Mouse (Mus musculus) spleen, adult 2 months (tissue): Measurements from ENCODE around the gene Pdgfa. TPM values are rescaled to one million over a fixed set of nuclear protein-coding genes. Genes with fewer than 3 reads are reported as not detected.

Source experiments
- DNase-seq, 2 experiments: peaks; one replicate each; pipeline versions ENCODE4 v3.0.0 to v3.0.0-alpha.2; 2012 to 2021; ENCODE audit warnings: low spot score in 2 of 2, low read depth in 1 of 2
- H3K27ac ChIP-seq: fragments of 200-500 bp; 2 replicates; pipeline ENCODE4 v1.5.1; 2012; ENCODE audit warnings: low read length, inconsistent platforms; ENCODE audit not compliant: insufficient read depth
- H3K27me3 ChIP-seq: fragments of 200-500 bp; 2 replicates; pipeline ENCODE4 v1.6.1; 2012; ENCODE audit warnings: mild to moderate bottlenecking, moderate library complexity, low read length, inconsistent platforms; ENCODE audit not compliant: control insufficient read depth, insufficient read depth
- H3K36me3 ChIP-seq: fragments of 200-500 bp; 2 replicates; pipeline ENCODE4 v1.6.1; 2012; ENCODE audit warnings: mild to moderate bottlenecking, low read length, inconsistent platforms; ENCODE audit not compliant: control insufficient read depth, insufficient read depth
- H3K4me1 ChIP-seq: fragments of 200-500 bp; 2 replicates; pipeline ENCODE4 v1.6.1; 2011; ENCODE audit warnings: inconsistent platforms; ENCODE audit not compliant: control insufficient read depth, insufficient read depth, insufficient read length
- H3K4me3 ChIP-seq: fragments of 200-500 bp; 2 replicates; pipeline ENCODE4 v1.5.1; 2011; ENCODE audit warnings: mild to moderate bottlenecking, inconsistent platforms; ENCODE audit not compliant: insufficient read depth, insufficient read length; ENCODE audit errors: extremely low read depth
- CTCF ChIP-seq: fragments of 200-500 bp; IDR thresholded peaks from 2 replicates; pipeline ENCODE4 v1.5.1; 2011; ENCODE audit warnings: mild to moderate bottlenecking, inconsistent platforms; ENCODE audit not compliant: insufficient read depth, insufficient read length, insufficient replicate concordance; ENCODE audit errors: extremely low read depth
- POLR2A ChIP-seq: fragments of 200-500 bp; IDR thresholded peaks from 2 replicates; pipeline ENCODE4 v1.6.1; 2011; ENCODE audit warnings: low read depth, low read length, inconsistent platforms
- WGBS: fragments of 180-500 bp; shearing (Covaris S2); methylation state at CpG from one replicate; pipeline ENCODE4 v1.1.7; 2018; 5-methylcytosine and 5-hydroxymethylcytosine counted together
- polyA plus RNA-seq: library from polyadenylated mRNA; depleted of rRNA; stranded (reverse); fragments of >200 nt; gene quantifications from 2 replicates; pipeline ENCODE4 v1.2.3, GENCODE M21; 2012

Gene Pdgfa
- polyA plus RNA-seq, 1 experiment: 7.1 TPM

DNA sequence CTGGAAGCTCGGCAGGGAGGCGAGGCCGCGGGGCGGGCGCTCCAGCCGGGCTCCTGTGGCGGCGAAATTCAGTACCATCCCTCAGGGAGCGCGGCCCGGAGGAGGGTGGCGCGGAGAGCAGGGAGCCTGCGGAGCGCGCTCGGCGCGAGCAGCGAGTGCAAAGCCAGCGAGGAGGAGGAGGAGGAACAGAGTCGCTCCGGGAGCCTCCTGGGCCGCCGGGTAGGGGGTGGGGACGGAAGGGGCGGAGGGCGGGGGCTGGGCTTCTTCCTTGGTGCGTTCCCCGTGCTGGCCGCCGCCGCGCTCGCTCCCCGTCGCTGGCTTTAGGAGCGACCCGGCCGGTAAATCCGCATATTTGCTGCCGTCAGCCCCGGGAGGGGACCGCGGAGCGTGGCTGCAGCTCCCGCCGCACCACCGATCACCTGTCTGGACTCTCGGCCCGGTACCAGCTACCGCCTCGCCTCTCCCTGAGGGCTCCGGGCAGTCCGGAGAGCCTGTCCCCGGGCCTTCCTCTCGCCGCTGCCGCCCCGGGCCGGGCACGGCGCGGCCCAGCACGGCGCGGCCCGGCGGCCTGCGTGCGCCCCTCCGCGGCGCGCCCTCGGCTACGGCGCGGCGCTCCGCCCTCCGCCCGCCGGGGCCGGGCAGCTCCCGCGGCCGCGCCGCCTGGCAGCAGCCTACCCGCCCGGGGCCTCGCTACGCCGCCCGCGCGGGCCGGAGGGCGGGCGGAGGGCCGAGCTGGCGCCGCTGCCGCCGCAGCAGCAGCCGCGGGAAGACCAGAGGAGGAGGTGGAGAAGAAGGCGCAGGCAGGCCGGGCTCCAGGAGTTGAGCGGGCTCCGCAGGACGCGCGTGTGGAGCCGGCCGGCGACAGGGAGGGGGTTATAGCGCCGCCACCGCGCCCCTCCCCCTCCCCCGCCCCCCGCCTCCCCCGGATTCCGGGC is 2.1 kb downstream of the Pdgfa start:
- Histone ChIP-seq H3K27me3 (peaks cover 32% of the 10 kb centered on the region), H3K27ac (peak overlapping the region; percentile 79), H3K4me3 (peak overlapping the region; percentile 54), H3K36me3 (no peaks in the 10 kb centered on the region), H3K4me1 (peaks cover 7% of the 10 kb centered on the region)
- TF ChIP-seq POLR2A (no peak), CTCF (no peak)
- 8% methylated on average over 103 of the region's 127 CpGs for WGBS
- DNase-seq: peak in 1 of 2 experiments; percentile 17

DNA sequence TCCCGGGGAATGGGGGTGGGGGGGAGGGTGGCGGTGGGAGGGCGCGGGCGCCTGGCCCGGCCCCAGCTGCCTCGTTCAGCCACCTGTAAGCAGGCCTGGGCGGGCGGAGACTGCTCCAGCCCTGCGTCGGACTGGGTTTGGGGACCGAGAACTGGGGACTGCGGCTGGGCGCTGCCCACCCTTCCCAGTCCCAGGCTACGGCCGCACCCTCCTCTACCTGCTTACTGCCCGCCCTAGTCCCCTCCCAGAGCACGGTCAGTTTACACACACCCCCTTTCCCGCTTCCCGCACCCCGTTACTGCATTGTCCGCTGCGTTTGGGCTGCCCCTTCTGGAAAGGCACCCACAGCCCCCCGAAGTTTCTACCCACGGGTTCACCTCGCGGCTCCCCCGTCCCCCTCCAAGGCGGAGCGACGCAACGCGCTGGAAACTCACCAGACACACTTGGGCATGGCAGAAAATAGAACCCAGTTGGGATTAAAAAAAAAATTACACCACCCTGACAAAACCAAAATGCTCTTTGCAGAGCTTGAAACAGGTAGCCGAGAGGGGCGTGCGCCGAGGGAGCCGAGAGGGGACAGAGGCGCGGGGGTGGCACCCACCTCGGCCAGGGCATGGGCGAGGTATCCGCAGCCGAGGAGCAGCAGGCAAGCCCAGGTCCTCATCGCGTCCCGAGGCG is 2.9 kb downstream of the Pdgfa start:
- TF ChIP-seq CTCF (no peak), POLR2A (no peak)
- no peak for DNase-seq
- Histone ChIP-seq H3K4me1 (peaks cover 7% of the 10 kb centered on the region), H3K27ac (peak overlapping the region; percentile 39; the same call in 1 of the 2 replicates), H3K27me3 (peaks cover 32% of the 10 kb centered on the region), H3K36me3 (no peaks in the 10 kb centered on the region), H3K4me3 (peak overlapping the region; percentile 54)
- WGBS: 2% methylated on average over 44 of the region's 48 CpGs

DNA sequence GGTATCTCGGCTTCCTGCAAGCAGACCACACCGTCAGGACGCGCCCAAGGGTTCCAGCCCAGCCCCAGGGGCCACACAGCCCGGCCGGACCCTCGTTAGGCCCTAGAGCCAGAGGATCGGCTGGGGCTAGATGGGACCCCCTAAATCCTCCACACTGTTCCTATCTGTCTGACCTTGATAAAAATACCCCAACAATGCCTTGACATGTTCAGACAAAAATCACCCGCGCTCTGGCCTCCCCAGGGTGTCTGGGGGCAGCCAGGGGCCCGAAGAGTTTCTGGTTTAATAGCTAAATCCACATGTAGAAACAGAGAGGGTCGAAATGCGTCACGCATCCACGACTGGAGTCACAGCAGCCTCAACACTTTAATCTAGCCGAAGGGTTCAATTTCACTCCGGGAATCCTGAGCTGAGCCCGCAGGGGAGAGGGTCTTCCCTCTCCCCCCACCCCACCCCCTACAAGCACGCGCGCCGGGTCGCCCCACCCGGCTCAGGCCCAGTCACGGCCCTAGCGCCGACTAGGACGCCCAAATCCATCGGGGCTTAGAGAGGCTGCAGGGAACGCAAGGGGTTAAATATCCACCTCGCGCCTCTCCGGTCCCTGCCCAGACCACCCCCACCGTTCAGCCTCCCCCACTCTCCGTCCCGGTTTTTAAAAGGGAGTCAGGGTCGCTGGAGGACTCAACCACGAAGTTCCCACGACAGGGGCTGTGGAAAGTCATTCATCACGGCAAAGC is 3.6 kb downstream of the Pdgfa start:
- Histone ChIP-seq H3K27ac (no peak overlapping the region; the same call in 1 of the 2 replicates), H3K36me3 (no peaks in the 10 kb centered on the region), H3K4me3 (peak overlapping the region; percentile 31), H3K4me1 (peaks cover 7% of the 10 kb centered on the region), H3K27me3 (peaks cover 26% of the 10 kb centered on the region)
- no peak for TF ChIP-seq CTCF
- no peak for TF ChIP-seq POLR2A
- WGBS: 3% methylated on average over 40 of the region's 40 CpGs
- no peak for DNase-seq

DNA sequence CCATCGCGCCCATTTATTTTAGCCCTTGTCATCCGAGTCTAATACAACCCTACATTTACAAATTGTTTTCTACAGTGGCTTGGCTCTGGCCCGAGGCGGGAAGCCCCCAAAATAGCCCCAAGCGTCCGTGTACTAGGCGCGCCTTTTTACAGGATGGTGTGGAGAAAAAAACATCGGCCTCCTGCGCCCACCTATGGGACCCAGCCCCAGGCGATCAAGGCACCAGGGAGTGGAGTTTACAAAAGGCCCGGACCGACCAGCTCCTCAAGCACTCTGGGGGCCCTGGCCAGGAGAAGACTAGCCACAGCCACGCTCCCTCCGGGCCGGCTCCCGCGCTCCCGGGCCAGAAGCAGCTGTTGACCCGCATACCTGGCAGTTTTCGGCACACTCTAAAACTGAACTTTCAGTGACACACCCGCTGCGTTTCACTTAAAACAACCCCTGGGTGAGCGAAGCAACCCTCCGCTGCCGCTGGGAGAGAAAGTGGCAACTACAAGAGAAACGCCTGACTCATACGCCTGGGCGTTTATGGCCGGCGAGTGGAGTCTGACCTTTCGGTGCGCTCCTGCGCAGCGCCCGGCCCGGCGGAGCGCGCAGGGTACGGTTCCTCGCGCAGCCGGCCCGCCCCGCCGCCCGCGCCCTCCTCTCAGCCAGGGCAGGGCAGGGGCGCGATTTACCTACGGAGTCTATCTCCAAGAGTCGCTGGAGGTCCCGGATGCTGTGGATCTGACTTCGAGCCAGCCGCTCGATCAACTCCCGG is 4.4 kb downstream of the Pdgfa start:
- Histone ChIP-seq H3K4me1 (peaks cover 5% of the 10 kb centered on the region), H3K27me3 (peaks cover 21% of the 10 kb centered on the region), H3K4me3 (no peak overlapping the region), H3K36me3 (no peaks in the 10 kb centered on the region), H3K27ac (no peak overlapping the region)
- DNase-seq: no peak
- WGBS: 15% methylated on average over 59 of the region's 59 CpGs
- no peak for TF ChIP-seq CTCF
- no peak for TF ChIP-seq POLR2A

DNA sequence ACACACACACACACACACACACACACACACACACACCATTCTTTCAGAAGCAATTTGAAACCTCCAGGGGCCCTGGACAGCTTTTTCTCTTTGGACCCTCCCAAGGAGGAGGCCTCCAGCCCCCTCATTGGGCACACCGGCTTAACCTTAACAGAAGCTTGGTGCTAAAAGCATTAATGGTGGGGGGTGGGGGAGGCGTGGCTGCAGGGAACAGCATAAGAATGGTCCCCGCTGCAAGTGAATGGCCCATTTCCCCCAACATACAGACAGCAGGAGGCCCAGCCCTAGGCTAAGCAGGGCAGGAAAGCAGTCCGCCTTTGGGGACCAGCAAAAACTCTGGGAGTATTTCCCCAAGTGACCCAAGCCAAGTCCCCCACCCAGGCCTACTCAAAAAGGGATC is 5.4 kb downstream of the Pdgfa start:
- peaks cover 16% of the 10 kb centered on the region for H3K27me3 ChIP-seq
- H3K27ac ChIP-seq: no peak overlapping the region
- H3K36me3 ChIP-seq: no peaks in the 10 kb centered on the region
- DNase-seq: no peak
- TF ChIP-seq CTCF (no peak), POLR2A (no peak)
- H3K4me1 ChIP-seq: peaks cover 4% of the 10 kb centered on the region; the same call in 1 of the 2 replicates
- no peak overlapping the region for H3K4me3 ChIP-seq
- WGBS: 81% methylated on average over 4 of the region's 4 CpGs
